Mouse (Mus musculus) stomach, embryonic 14.5 days (tissue): ENCODE data around the gene Ppp1r21. TPM values are rescaled to one million over a fixed set of nuclear protein-coding genes. Genes with fewer than 3 reads are reported as not detected.

Experiments
- ATAC-seq: fragments of 200-750 bp; cut with Nextera tagmentation; 2 replicates; pipeline ENCODE4 v1.8.0; 2017; ENCODE audit warnings: low read depth, moderate TSS enrichment; ENCODE audit not compliant: insufficient number of reproducible peaks, insufficient read depth, low FRiP score
- H3K27ac ChIP-seq: fragments of 300-500 bp; sonication (generic); 2 replicates; pipeline ENCODE4 v1.5.1; 2014; ENCODE audit warnings: mild to moderate bottlenecking, low read length, moderate library complexity, mixed read lengths
- H3K27me3 ChIP-seq: fragments of 300-500 bp; sonication (generic); 2 replicates; pipeline ENCODE4 v1.6.1; 2014; ENCODE audit warnings: low read length, control low read depth, mixed read lengths; ENCODE audit not compliant: control insufficient read depth, insufficient read depth
- H3K36me3 ChIP-seq: fragments of 300-500 bp; sonication (generic); 2 replicates; pipeline ENCODE4 v1.6.1; 2014; ENCODE audit warnings: mild to moderate bottlenecking, control low read depth, low read length, moderate library complexity, mixed read lengths; ENCODE audit not compliant: control insufficient read depth, insufficient read depth
- H3K4me1 ChIP-seq: fragments of 300-500 bp; sonication (generic); 2 replicates; pipeline ENCODE4 v1.6.1; 2014; ENCODE audit warnings: low read length, control low read depth, mixed read lengths; ENCODE audit not compliant: control insufficient read depth, insufficient read depth
- H3K4me2 ChIP-seq: fragments of 300-500 bp; sonication (generic); replicated peaks from 2 replicates; pipeline ENCODE4 v1.6.1; 2014; ENCODE audit warnings: low read depth, low read length, control low read depth
- H3K4me3 ChIP-seq: fragments of 300-500 bp; sonication (generic); 2 replicates; pipeline ENCODE4 v1.5.1; 2014; ENCODE audit warnings: low read depth, low read length, control low read depth
- H3K9ac ChIP-seq: fragments of 300-500 bp; sonication (generic); replicated peaks from 2 replicates; pipeline ENCODE4 v1.6.1; 2014; ENCODE audit warnings: low read depth, mild to moderate bottlenecking, control low read depth, low read length, moderate library complexity, mixed read lengths
- H3K9me3 ChIP-seq: fragments of 300-500 bp; sonication (generic); 2 replicates; pipeline ENCODE4 v1.6.1; 2016; ENCODE audit warnings: low read depth, low read length, control low read depth; ENCODE audit not compliant: control insufficient read depth
- WGBS: fragments of 180-500 bp; shearing (Covaris S2); extraction: QIAGEN DNeasy Blood & Tissue Kit; methylation state at CpG from one replicate; pipeline ENCODE4 v1.1.7; 2014; 5-methylcytosine and 5-hydroxymethylcytosine counted together
- polyA plus RNA-seq: library from polyadenylated mRNA; unstranded; fragments of >200 nt; fragmentation: Nextera tagmentation; extraction: Ambion mirVana; gene quantifications from 2 replicates; pipeline ENCODE4 v1.2.1, GENCODE M21; 2014

Gene Ppp1r21
- polyA plus RNA-seq, 1 experiment from 2014 or later = 30.3 TPM

DNA sequence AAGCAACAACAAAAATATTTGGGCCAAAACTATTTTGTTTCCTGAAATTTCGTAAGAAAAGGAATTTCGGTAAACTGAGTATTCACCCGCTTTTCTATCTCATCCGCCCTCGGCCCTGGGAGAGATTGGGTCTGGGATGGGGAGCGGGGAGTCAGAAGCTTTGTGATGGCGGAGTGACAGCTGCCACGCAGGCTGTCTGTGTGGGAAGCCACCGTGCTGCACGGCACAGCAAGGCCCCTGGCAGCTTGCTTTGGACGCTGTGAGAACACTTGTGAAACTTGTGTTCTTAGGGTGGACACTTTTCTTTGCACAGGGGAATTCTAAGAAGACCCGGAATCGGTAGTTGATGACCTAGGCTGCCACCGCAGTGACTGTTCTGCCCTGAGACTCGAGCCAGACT lies 57.5 kb downstream of the Ppp1r21 start:
- Histone ChIP-seq H3K9me3 (no peaks in the 10 kb centered on the region), H3K4me2 (no peak overlapping the region), H3K4me1 (no peaks in the 10 kb centered on the region), H3K4me3 (no peak overlapping the region), H3K27ac (no peak overlapping the region), H3K36me3 (peaks cover 27% of the 10 kb centered on the region), H3K9ac (no peak overlapping the region), H3K27me3 (no peaks in the 10 kb centered on the region)
- 83% methylated on average over 15 of the region's 15 CpGs for WGBS
- ATAC-seq = no peak

DNA sequence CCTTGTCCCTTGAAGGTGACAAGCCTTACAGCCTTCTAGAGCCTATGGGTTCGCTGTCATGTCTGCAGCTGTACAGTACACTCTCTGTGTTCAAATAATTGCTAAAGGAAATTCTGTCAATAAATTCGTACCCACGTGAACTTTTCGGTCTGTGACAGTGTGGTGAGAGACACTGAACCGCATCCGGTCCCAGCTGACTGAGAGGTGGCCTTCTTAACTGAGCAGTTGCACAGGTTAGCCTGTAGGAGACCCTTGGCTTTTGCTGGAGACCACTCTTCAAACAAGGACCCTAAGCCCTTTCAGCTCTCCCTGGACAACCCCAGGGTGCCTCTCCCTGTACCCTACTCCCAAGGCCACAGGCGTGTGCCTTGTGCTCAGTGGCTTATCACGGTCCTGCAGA lies 58.3 kb downstream of the Ppp1r21 start:
- H3K4me1 ChIP-seq = no peaks in the 10 kb centered on the region
- H3K36me3 ChIP-seq = peaks cover 26% of the 10 kb centered on the region
- H3K27ac ChIP-seq = no peak overlapping the region
- ATAC-seq = no peak
- H3K4me2 ChIP-seq = no peak overlapping the region
- no peak overlapping the region for H3K9ac ChIP-seq
- no peak overlapping the region for H3K4me3 ChIP-seq
- no peaks in the 10 kb centered on the region for H3K9me3 ChIP-seq
- WGBS = 89% methylated on average over 8 of the region's 8 CpGs
- H3K27me3 ChIP-seq = no peaks in the 10 kb centered on the region

DNA sequence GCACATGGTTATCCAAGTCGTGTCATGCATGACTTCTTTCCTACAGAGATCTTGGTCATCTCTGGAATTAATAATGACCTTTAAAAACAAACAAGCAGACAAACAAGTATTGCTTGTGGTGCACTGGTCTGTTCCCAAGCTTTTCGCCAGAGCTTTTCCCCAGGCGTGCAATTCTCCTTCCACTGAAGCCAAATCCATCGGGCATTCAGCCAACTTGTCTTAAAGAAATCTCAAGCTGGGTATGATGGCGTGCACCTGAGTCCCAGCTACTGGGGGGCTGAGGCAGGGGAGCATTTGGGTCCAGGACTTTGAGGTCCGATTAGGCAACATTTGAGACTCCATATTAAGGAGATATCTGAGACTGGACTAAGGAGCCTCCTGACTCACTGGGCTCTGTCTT lies 60.3 kb downstream of the Ppp1r21 start:
- Histone ChIP-seq H3K9me3 (no peaks in the 10 kb centered on the region), H3K27ac (no peak overlapping the region), H3K9ac (no peak overlapping the region), H3K36me3 (peaks cover 14% of the 10 kb centered on the region), H3K4me1 (no peaks in the 10 kb centered on the region), H3K4me2 (no peak overlapping the region), H3K27me3 (no peaks in the 10 kb centered on the region), H3K4me3 (no peak overlapping the region)
- ATAC-seq = no peak
- 91% methylated on average over 6 of the region's 6 CpGs for WGBS

DNA sequence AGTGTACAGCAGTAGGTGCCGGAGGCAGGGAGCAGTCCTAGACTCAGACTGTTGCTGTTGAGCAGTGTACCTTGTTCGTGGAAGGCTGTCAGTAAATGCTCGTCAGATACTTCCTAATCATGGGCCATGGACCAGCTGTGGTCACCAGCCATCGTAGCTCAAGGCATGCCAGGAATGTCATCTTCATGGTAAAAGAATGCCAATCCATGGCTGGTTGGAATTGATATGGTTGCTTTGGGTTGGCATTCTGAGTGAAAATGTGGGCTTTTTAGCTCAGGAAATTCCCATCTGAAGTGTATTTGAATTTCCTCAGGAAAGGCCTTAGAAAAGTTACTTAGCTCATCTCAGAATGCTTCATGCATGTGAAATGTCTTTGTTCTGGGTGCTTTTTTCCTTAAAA lies 65.2 kb downstream of the Ppp1r21 start:
- no peak overlapping the region for H3K4me3 ChIP-seq
- no peaks in the 10 kb centered on the region for H3K9me3 ChIP-seq
- H3K4me1 ChIP-seq = 0 out of 2 replicates have a peak, but pooled peaks cover 9% of the 10 kb centered on the region
- H3K4me2 ChIP-seq = no peak overlapping the region
- ATAC-seq = no peak
- no peaks in the 10 kb centered on the region for H3K27me3 ChIP-seq
- no peaks in the 10 kb centered on the region for H3K36me3 ChIP-seq
- WGBS = 82% methylated on average over 4 of the region's 4 CpGs
- no peak overlapping the region for H3K9ac ChIP-seq
- no peak overlapping the region for H3K27ac ChIP-seq

DNA sequence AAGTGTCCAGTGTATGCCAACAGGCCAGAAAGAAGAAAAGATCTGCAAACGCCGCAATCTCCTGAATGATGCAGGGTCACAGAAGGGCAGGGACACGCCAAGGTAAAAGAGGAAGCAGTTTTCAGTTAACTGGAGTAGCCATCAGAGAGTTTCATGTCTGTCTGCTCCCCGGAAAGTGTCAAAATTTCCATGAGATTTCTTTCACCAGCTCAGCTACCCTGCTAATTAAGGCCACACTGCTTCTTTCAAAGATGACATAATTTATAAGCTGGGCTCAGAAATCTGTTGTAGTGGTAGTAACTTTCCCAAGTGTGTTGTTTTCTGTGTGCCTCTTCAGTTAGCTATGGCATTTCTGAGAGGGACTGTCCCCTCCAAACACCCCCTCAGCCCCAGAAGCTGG lies 66.2 kb downstream of the Ppp1r21 start:
- H3K9ac ChIP-seq = no peak overlapping the region
- no peak overlapping the region for H3K4me2 ChIP-seq

DNA sequence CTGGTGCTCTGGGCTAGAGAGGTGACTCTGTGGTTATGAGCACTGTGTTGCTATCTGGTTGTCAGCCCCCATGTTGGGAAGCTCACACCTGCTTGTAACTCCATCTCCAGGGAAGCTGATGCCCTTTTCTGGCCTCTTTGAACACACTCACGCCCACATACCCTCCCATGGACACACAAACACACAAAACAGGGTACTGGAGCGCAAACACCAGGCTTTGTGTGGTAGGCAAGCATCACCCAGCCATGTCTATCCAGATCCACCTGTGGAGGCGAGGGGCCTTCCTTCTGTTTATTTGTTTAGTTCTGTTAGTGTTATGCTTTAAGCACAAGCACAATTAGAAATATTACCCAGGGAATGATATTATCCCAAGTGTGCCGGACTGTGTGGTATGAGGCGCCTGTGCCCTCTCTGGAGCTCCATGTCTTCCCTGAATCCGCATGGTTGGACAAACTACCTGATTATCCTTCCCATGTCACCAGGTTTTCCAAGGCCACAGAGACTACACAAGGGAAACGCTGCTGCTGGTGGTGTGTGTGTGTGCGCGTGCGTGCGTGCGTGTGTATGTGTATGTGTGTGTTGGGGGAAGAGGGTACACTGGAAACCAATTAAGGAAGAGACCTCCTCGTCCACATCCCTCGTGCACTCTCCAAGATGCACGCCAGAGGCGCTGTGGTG lies 66.8 kb downstream of the Ppp1r21 start:
- peak overlapping the region; percentile 76 for H3K4me2 ChIP-seq
- H3K4me3 ChIP-seq = peak overlapping the region; percentile 50
- 0 out of 2 replicates have a peak, but pooled peaks cover 15% of the 10 kb centered on the region for H3K4me1 ChIP-seq
- H3K36me3 ChIP-seq = no peaks in the 10 kb centered on the region
- no peak overlapping the region for H3K9ac ChIP-seq
- ATAC-seq = no peak
- no peaks in the 10 kb centered on the region for H3K27me3 ChIP-seq
- 30% methylated on average over 16 of the region's 16 CpGs for WGBS
- H3K9me3 ChIP-seq = no peaks in the 10 kb centered on the region
- peak overlapping the region; percentile 88 for H3K27ac ChIP-seq

More for the DNA sequence above, 66.2 kb downstream of the Ppp1r21 start:
- WGBS = 75% methylated on average over 4 of the region's 4 CpGs
- no peaks in the 10 kb centered on the region for H3K9me3 ChIP-seq
- no peak for ATAC-seq
- H3K27me3 ChIP-seq = no peaks in the 10 kb centered on the region
- H3K4me1 ChIP-seq = 0 out of 2 replicates have a peak, but pooled peaks cover 15% of the 10 kb centered on the region
- no peak overlapping the region for H3K4me3 ChIP-seq
- H3K36me3 ChIP-seq = no peaks in the 10 kb centered on the region
- no peak overlapping the region for H3K27ac ChIP-seq

DNA sequence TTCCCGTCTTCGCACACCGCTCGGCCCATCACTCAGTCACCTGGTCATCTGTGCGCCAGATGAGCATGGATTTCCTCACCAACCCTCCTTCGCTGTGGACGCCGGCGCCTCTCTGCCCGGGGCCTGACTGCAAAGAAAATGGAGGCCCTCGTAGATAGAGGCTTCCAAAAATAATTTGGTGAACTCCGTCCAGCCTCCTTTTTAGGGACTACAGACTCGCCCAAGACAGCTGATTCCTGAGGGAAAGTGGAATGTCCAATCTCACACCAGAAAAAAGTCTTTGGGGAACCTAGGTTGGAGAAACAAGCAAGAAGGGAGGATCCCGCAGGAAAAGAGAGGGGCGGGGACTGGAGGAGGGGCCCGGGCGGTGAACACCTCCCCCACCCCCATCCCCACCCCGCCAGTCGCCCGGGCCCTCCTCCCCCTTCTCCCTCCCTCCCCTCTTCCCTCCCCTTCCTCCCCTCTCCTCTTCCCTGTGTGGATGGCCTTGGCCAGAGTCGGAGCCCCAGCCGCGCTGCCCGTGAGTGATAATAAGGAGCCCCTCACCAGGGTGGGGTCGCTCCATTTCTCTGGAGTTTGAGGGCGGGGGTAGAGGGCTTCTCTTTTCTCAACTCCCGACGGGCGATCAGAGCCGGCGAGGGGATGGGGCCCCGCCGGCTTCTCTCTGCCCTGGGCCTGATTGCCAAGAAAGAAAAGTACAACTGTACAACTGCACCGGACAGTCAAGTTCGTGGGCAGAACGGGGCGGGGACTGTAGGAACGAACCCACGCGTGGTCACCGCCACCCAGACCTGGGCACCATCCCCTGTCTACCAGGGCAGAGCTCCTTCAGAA lies 67.5 kb downstream of the Ppp1r21 start, which contains the start of gene Ston1:
TSS of gene Ston1 (plus strand) at position 463 of the 834 bp plus-strand sequence.
- Histone ChIP-seq H3K27ac (peak within 1 kb of the TSS; percentile 88), H3K9ac (peak within 1 kb of the TSS; percentile 61), H3K9me3 (no peaks in the 10 kb centered on the region), H3K4me1 (0 out of 2 replicates have a peak, but pooled peaks cover 15% of the 10 kb centered on the region), H3K4me2 (peak within 1 kb of the TSS; percentile 76), H3K27me3 (no peaks in the 10 kb centered on the region), H3K36me3 (no peaks in the 10 kb centered on the region), H3K4me3 (peak within 1 kb of the TSS; percentile 50)
- ATAC-seq = peak; percentile 85
- WGBS = under 1% methylated on average over 41 of the region's 41 CpGs

DNA sequence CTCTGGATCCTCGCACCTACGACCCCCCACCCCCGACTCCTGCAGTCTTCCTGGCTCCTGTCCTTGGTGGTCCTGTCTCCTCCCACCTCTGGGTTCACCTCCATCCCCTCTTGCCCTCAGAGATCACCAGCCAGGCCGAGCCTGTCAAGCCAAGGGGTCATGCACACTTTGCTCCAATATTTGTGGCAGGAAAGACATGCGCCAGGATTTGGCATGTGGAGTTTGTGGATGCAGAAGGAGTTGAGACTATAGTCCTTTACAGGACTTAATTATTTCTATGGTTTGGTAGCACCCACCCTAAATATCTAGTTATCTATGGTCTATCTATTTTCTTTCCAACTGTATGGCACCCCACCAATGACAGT lies 68.1 kb downstream of the Ppp1r21 start:
- peak overlapping the region; percentile 61 for H3K9ac ChIP-seq
- peak overlapping the region; percentile 88 for H3K27ac ChIP-seq
- no peaks in the 10 kb centered on the region for H3K27me3 ChIP-seq
- 0 out of 2 replicates have a peak, but pooled peaks have one; percentile 3 for ATAC-seq
- 0 out of 2 replicates have a peak, but pooled peaks cover 15% of the 10 kb centered on the region for H3K4me1 ChIP-seq
- peak overlapping the region; percentile 50 for H3K4me3 ChIP-seq
- WGBS = 6% methylated on average over 5 of the region's 5 CpGs
- H3K4me2 ChIP-seq = peak overlapping the region; percentile 76
- no peaks in the 10 kb centered on the region for H3K9me3 ChIP-seq
- no peaks in the 10 kb centered on the region for H3K36me3 ChIP-seq
